Mouse (Mus musculus) R1 (cell line): ENCODE results near the gene Adgre4.
"Not testable (repeated sequence)": the region's sequence is repeated elsewhere in the genome, so short reads cannot be mapped to it uniquely, and the experiment has no call there.

Experiments used
- DNase-seq: peaks from one replicate; pipeline ENCODE4 v3.0.0-alpha.2; 2018; ENCODE audit warnings: low read depth, low spot score

Adgre4 gene

GRCm38 (mm10) chr17:55749786-55750185, at the start of gene Adgre4:
Gene Adgre4 (plus strand): TSS chr17:55749984.
- DNase-seq, result no peak

- DNase-seq, result peak; percentile 81
Measured at GRCm38 (mm10) chr17:55702161-55702820, 47.5 kb upstream of the Adgre4 start.

- no peak for DNase-seq
Measured at GRCm38 (mm10) chr17:55702865-55703264, 46.9 kb upstream of the Adgre4 start.

GRCm38 (mm10) chr17:55711984-55712811, 37.6 kb upstream of the Adgre4 start, which contains the start of gene Pot1b:
Gene Pot1b (minus strand): TSS chr17:55712628.
- DNase-seq, result peak; percentile 98

GRCm38 (mm10) chr17:55721270-55721669, 28.5 kb upstream of the Adgre4 start:
- DNase-seq, result no peak

- DNase-seq, result no peak
Measured at GRCm38 (mm10) chr17:55722250-55722649, 27.5 kb upstream of the Adgre4 start.

- DNase-seq, result no peak
Measured at GRCm38 (mm10) chr17:55726193-55726592, 23.6 kb upstream of the Adgre4 start.

GRCm38 (mm10) chr17:55736675-55737074, 13.1 kb upstream of the Adgre4 start:
- no peak for DNase-seq

- DNase-seq, result no peak
Measured at GRCm38 (mm10) chr17:55751170-55751569, 1.4 kb downstream of the Adgre4 start.

- peak; percentile 29 for DNase-seq
Measured at GRCm38 (mm10) chr17:55813642-55814041, 63.9 kb downstream of the Adgre4 start.

- no peak for DNase-seq
Measured at GRCm38 (mm10) chr17:55816853-55817252, 67.1 kb downstream of the Adgre4 start.

GRCm38 (mm10) chr17:55821566-55821965, 71.8 kb downstream of the Adgre4 start:
- no peak for DNase-seq

- DNase-seq, result no peak
Measured at GRCm38 (mm10) chr17:55843067-55843466, 93.3 kb downstream of the Adgre4 start.

- no peak for DNase-seq
Measured at GRCm38 (mm10) chr17:55877184-55877583, 127.4 kb downstream of the Adgre4 start.

GRCm38 (mm10) chr17:55878282-55878635, 128.5 kb downstream of the Adgre4 start:
- DNase-seq, result peak; percentile 21

- DNase-seq, result peak; percentile 97
Measured at GRCm38 (mm10) chr17:55878636-55879369, 129.0 kb downstream of the Adgre4 start, which contains the start of gene Zfp119a. Gene Zfp119a (minus strand): TSS chr17:55878930.

- DNase-seq, result no peak
Measured at GRCm38 (mm10) chr17:55883631-55884030, 133.8 kb downstream of the Adgre4 start.

GRCm38 (mm10) chr17:55884912-55885311, 135.1 kb downstream of the Adgre4 start:
- peak; percentile 6 for DNase-seq

- DNase-seq, result not testable (repeated sequence)
Measured at GRCm38 (mm10) chr17:55892406-55892955, 142.7 kb downstream of the Adgre4 start.

- no peak for DNase-seq
Measured at GRCm38 (mm10) chr17:55903087-55903486, 153.3 kb downstream of the Adgre4 start.
